Mouse (Mus musculus) G1E (cell line): ENCODE measurements around the gene Synpo2l. TPM values are rescaled to one million over a fixed set of nuclear protein-coding genes. Genes with fewer than 3 reads are reported as not detected.
A peak's percentile ranks its signal among the peaks of the same experiment; 100 is the strongest.

Experiments
- ATAC-seq: 2 replicates; pipeline ENCODE4 v1.8.0; 2016; ENCODE audit warnings: mild to moderate bottlenecking; ENCODE audit not compliant: insufficient number of reproducible peaks, poor library complexity, low FRiP score, severe bottlenecking; ENCODE audit errors: extremely low read depth
- DNase-seq: peaks from one replicate; pipeline ENCODE4 v3.0.0; 2012; ENCODE audit warnings: low spot score
- H3K27me3 ChIP-seq: 2 replicates; pipeline ENCODE4 v1.6.1; 2012; ENCODE audit warnings: mild to moderate bottlenecking, low read length, inconsistent platforms; ENCODE audit not compliant: insufficient read depth
- H3K36me3 ChIP-seq: replicated peaks from 2 replicates; pipeline ENCODE3; 2012; ENCODE audit warnings: mild to moderate bottlenecking, inconsistent platforms
- H3K4me1 ChIP-seq: 2 replicates; pipeline ENCODE4 v1.6.1; 2012; ENCODE audit warnings: low read depth, low read length, inconsistent platforms, mixed read lengths; ENCODE audit not compliant: insufficient read depth
- H3K4me3 ChIP-seq: 2 replicates; pipeline ENCODE4 v1.5.1; 2012; ENCODE audit warnings: low read depth, mild to moderate bottlenecking, inconsistent platforms, low read length, moderate library complexity, mixed read lengths
- H3K9me3 ChIP-seq: replicated peaks from 2 replicates; pipeline ENCODE4 v1.6.1; 2012; ENCODE audit warnings: inconsistent platforms
- CTCF ChIP-seq: IDR thresholded peaks from 2 replicates; pipeline ENCODE4 v1.5.1; 2012; ENCODE audit warnings: low read depth, low read length, inconsistent platforms, mixed read lengths
- GATA1 ChIP-seq: IDR thresholded peaks from 2 replicates; pipeline ENCODE4 v1.6.1; 2012; ENCODE audit warnings: borderline replicate concordance, low read length, inconsistent platforms, mixed read lengths
- GATA2 ChIP-seq: IDR thresholded peaks from 2 replicates; pipeline ENCODE4 v1.6.1; 2012; ENCODE audit warnings: low read depth, low read length, inconsistent platforms, borderline replicate concordance
- POLR2AphosphoS5 ChIP-seq: IDR thresholded peaks from 2 replicates; pipeline ENCODE4 v1.6.1; 2012; ENCODE audit warnings: low read depth, low read length, inconsistent platforms; ENCODE audit not compliant: insufficient replicate concordance
- TAL1 ChIP-seq: conservative IDR thresholded peaks from 2 replicates; pipeline ENCODE4 v1.6.1; 2012; ENCODE audit warnings: low read depth, low read length, inconsistent platforms, mixed read lengths
- polyA plus RNA-seq: library from polyadenylated mRNA; stranded (reverse); fragments of >175 nt; gene quantifications from 2 replicates; pipeline ENCODE4 v1.2.3, GENCODE M21; 2012
- total RNA-seq, 2 experiments: library from RNA; stranded (forward) in 1 of 2; stranded (reverse) in 1 of 2; fragments of 200-1000 nt in 1 of 2; fragments of >200 nt in 1 of 2; fragmentation: Nextera tagmentation in 1 of 2; gene quantifications; 2 replicates each; pipeline ENCODE4 v1.2.3; 2014 to 2017

Gene Synpo2l
- total and polyA plus RNA-seq, 3 experiments: 0.04 to 0.23 (median 0.11) TPM

DNA sequence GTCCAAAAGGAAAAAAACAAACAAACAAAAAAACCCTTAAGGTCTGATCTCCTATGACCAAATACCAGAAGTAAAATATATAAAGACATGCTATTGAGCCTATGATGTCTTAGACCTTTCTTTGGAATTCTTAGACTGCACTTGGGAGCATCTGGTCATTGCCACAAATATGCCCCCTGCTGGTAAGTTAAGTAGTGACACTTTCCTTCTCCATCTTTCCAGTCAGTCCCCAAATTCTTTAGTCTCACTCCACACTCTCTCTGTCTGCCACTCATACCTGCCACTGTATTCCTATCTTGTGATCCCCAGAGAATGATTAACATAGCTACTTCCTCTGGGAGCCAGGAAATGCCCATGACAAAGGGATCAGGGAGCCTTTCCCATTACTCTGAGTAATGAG lies 9.8 kb downstream of the Synpo2l start:
- ATAC-seq: no peak
- Histone ChIP-seq H3K4me1 (peaks cover 18% of the 10 kb centered on the region), H3K4me3 (no peak overlapping the region), H3K27me3 (peaks cover 34% of the 10 kb centered on the region), H3K9me3 (no peaks in the 10 kb centered on the region), H3K36me3 (no peaks in the 10 kb centered on the region)
- TF ChIP-seq CTCF: peak; percentile 26; the same call in 1 of the 2 replicates
- no peak for TF ChIP-seq TAL1
- TF ChIP-seq POLR2AphosphoS5: no peak
- no peak for TF ChIP-seq GATA2
- no peak for TF ChIP-seq GATA1
- DNase-seq: no peak

- DNase-seq: no peak
- Histone ChIP-seq H3K27me3 (peaks cover 21% of the 10 kb centered on the region), H3K36me3 (no peaks in the 10 kb centered on the region), H3K4me1 (peaks cover 11% of the 10 kb centered on the region), H3K4me3 (no peak within 1 kb of the TSS), H3K9me3 (no peaks in the 10 kb centered on the region)
- ATAC-seq: no peak
- TF ChIP-seq POLR2AphosphoS5 (no peak), GATA2 (no peak), TAL1 (no peak), CTCF (no peak), GATA1 (no peak)
Measured at GRCm38 (mm10) chr14:20656361-20656760, 11.8 kb downstream of the Synpo2l start, which contains the start of gene Myoz1. TSS of gene Myoz1 (minus strand) at chr14:20656540.

DNA sequence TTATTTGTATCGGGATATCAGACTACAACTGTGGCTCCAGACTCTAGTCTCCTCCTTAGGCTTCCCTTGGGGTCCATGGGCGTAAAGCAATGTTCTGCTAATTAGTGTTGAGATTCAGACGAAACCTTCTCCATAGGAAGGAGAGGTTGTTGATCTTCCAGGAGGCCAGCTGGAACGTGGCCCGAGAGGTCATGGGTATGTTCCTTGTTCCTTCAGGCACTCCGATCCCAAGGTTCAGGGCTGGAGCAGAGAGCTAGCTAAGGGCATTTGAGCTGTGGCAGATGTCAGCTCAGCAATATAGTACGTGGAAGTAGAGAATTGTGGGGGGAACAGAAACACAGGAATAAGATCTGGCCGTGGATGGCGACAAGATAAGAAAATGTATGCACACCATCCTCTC lies 12.4 kb downstream of the Synpo2l start:
- no peak overlapping the region for H3K4me3 ChIP-seq
- H3K36me3 ChIP-seq: no peaks in the 10 kb centered on the region
- no peak for ATAC-seq
- H3K27me3 ChIP-seq: peaks cover 24% of the 10 kb centered on the region
- DNase-seq: no peak
- no peaks in the 10 kb centered on the region for H3K9me3 ChIP-seq
- H3K4me1 ChIP-seq: peaks cover 5% of the 10 kb centered on the region
- TF ChIP-seq CTCF (no peak), GATA2 (no peak), POLR2AphosphoS5 (no peak), GATA1 (no peak), TAL1 (no peak)

GRCm38 (mm10) chr14:20654690-20655421 lies 13.3 kb downstream of the Synpo2l start:
- ATAC-seq: no peak
- no peak for DNase-seq
- TF ChIP-seq GATA1: no peak
- TF ChIP-seq POLR2AphosphoS5: no peak
- TF ChIP-seq CTCF: no peak
- no peak for TF ChIP-seq TAL1
- TF ChIP-seq GATA2: no peak

GRCm38 (mm10) chr14:20651722-20652256 lies 16.4 kb downstream of the Synpo2l start:
- DNase-seq (no peak), ATAC-seq (no peak)
- TF ChIP-seq CTCF (no peak), POLR2AphosphoS5 (no peak), GATA1 (no peak), GATA2 (no peak), TAL1 (no peak)
- Histone ChIP-seq H3K36me3 (no peaks in the 10 kb centered on the region), H3K27me3 (peaks cover 31% of the 10 kb centered on the region), H3K4me3 (no peak overlapping the region), H3K4me1 (peaks cover 2% of the 10 kb centered on the region; the same call in 1 of the 2 replicates), H3K9me3 (no peaks in the 10 kb centered on the region)

More at GRCm38 (mm10) chr14:20654690-20655421, 13.3 kb downstream of the Synpo2l start:
- Histone ChIP-seq H3K4me3 (no peak overlapping the region), H3K9me3 (no peaks in the 10 kb centered on the region), H3K27me3 (peaks cover 26% of the 10 kb centered on the region), H3K4me1 (peaks cover 2% of the 10 kb centered on the region; the same call in 1 of the 2 replicates), H3K36me3 (no peaks in the 10 kb centered on the region)

GRCm38 (mm10) chr14:20651000-20651399 lies 17.2 kb downstream of the Synpo2l start:
- TF ChIP-seq TAL1 (no peak), GATA2 (no peak), GATA1 (no peak), POLR2AphosphoS5 (no peak), CTCF (no peak)
- H3K36me3 ChIP-seq: no peaks in the 10 kb centered on the region
- H3K4me3 ChIP-seq: no peak overlapping the region
- H3K27me3 ChIP-seq: peaks cover 26% of the 10 kb centered on the region
- no peak for DNase-seq
- ATAC-seq: no peak
- H3K4me1 ChIP-seq: peaks cover 2% of the 10 kb centered on the region; the same call in 1 of the 2 replicates
- no peaks in the 10 kb centered on the region for H3K9me3 ChIP-seq
